Mouse (Mus musculus) liver, embryonic 14.5 days (tissue): ENCODE measurements at regions not wholly inside any gene's neighbourhood (a gene's known extent, or its start where the extent isn't known, plus 50 kb on each side); places are given as distances from the start of the nearest gene placed in this dataset.
A peak's percentile ranks its signal among the peaks of the same experiment; 100 is the strongest.

Source experiments
- ATAC-seq: fragments of 200-750 bp; cut with Nextera tagmentation; 2 replicates; pipeline ENCODE4 v1.8.0; 2017; ENCODE audit warnings: moderate number of reproducible peaks, mild to moderate bottlenecking, moderate library complexity; ENCODE audit not compliant: insufficient read depth
- DNase-seq, 3 experiments: peaks; one replicate each; pipeline ENCODE4 v3.0.0-alpha.2; 2012 to 2013; ENCODE audit warnings: low read depth in 3 of 3, low spot score in 3 of 3
- H3K27ac ChIP-seq: fragments of 300-500 bp; sonication (generic); 2 replicates; pipeline ENCODE4 v1.5.1; 2014; ENCODE audit warnings: moderate library complexity, mild to moderate bottlenecking, control low read depth, inconsistent platforms
- H3K27me3 ChIP-seq: fragments of 300-500 bp; sonication (generic); 2 replicates; pipeline ENCODE4 v1.6.1; 2014; ENCODE audit warnings: mild to moderate bottlenecking, low read length, moderate library complexity; ENCODE audit not compliant: control insufficient read depth, insufficient read depth
- H3K36me3 ChIP-seq: fragments of 300-500 bp; sonication (generic); replicated peaks from 2 replicates; pipeline ENCODE4 v1.6.1; 2014; ENCODE audit warnings: low read depth; ENCODE audit not compliant: control insufficient read depth, insufficient read depth
- H3K4me1 ChIP-seq, 2 experiments: fragments of 200-500 bp in 1 of 2; fragments of 300-500 bp in 1 of 2; sonication (generic) in 1 of 2; replicated peaks; 2 replicates each; pipeline ENCODE4 v1.6.1; 2012 to 2014; ENCODE audit warnings: antibody characterized with exemption in 1 of 2, inconsistent platforms in 1 of 2, low read length in 1 of 2; ENCODE audit not compliant: control insufficient read depth in 2 of 2, insufficient read depth in 2 of 2
- H3K4me2 ChIP-seq: fragments of 300-500 bp; sonication (generic); 2 replicates; pipeline ENCODE4 v1.6.1; 2014; ENCODE audit warnings: low read depth, mild to moderate bottlenecking, control low read depth, moderate library complexity
- H3K4me3 ChIP-seq, 2 experiments: fragments of 200-500 bp in 1 of 2; fragments of 300-500 bp in 1 of 2; sonication (generic) in 1 of 2; 2 replicates each; pipeline ENCODE4 v1.5.1; 2012 to 2014; ENCODE audit warnings: low read depth in 2 of 2, low read length in 2 of 2, mild to moderate bottlenecking in 2 of 2, control low read depth in 1 of 2, inconsistent platforms in 1 of 2, moderate library complexity in 1 of 2; ENCODE audit not compliant: insufficient read depth in 1 of 2
- H3K9ac ChIP-seq: fragments of 300-500 bp; sonication (generic); replicated peaks from 2 replicates; pipeline ENCODE4 v1.6.1; 2014; ENCODE audit warnings: mild to moderate bottlenecking, control low read depth, moderate library complexity
- H3K9me3 ChIP-seq: fragments of 300-500 bp; sonication (generic); 2 replicates; pipeline ENCODE4 v1.6.1; 2016; ENCODE audit warnings: low read length, mixed read lengths; ENCODE audit not compliant: control insufficient read depth
- CTCF ChIP-seq: IDR thresholded peaks from 2 replicates; pipeline ENCODE4 v1.5.1; 2016; ENCODE audit warnings: antibody characterized with exemption, low read depth, control low read depth
- EP300 ChIP-seq: IDR thresholded peaks from 2 replicates; pipeline ENCODE4 v1.6.1; 2016; ENCODE audit warnings: antibody characterized with exemption, low read depth
- WGBS: fragments of 180-500 bp; shearing (Covaris S2); extraction: QIAGEN DNeasy Blood & Tissue Kit; methylation state at CpG from one replicate; pipeline ENCODE4 v1.1.7; 2014; ENCODE audit not compliant: insufficient replicate concordance; 5-methylcytosine and 5-hydroxymethylcytosine counted together

GRCm38 (mm10) chr4:152816139-152816757 lies 338.6 kb upstream of the Kcnab2 start:
- H3K4me3 ChIP-seq, result no peak overlapping the region
- ATAC-seq (no peak), DNase-seq (no peak)
- no peak for TF ChIP-seq EP300
- TF ChIP-seq CTCF, result no peak
- WGBS, result 42% methylated on average over 17 of the region's 17 CpGs
- H3K4me2 ChIP-seq, result no peak overlapping the region
- H3K27me3 ChIP-seq, result no peaks in the 10 kb centered on the region
- H3K27ac ChIP-seq, result no peak overlapping the region
- H3K4me1 ChIP-seq, result no peaks in the 10 kb centered on the region
- no peaks in the 10 kb centered on the region for H3K36me3 ChIP-seq
- no peak overlapping the region for H3K9ac ChIP-seq
- H3K9me3 ChIP-seq, result no peaks in the 10 kb centered on the region; the same call in 1 of the 2 replicates

- no peak for ATAC-seq
- H3K9ac ChIP-seq, result no peak overlapping the region
- no peaks in the 10 kb centered on the region for H3K4me1 ChIP-seq
- H3K4me3 ChIP-seq, result no peak overlapping the region
- no peaks in the 10 kb centered on the region for H3K36me3 ChIP-seq
- H3K4me2 ChIP-seq, result no peak overlapping the region
- DNase-seq, result no peak
- no peaks in the 10 kb centered on the region for H3K27me3 ChIP-seq
- TF ChIP-seq CTCF, result no peak
- no peak for TF ChIP-seq EP300
- H3K9me3 ChIP-seq, result no peaks in the 10 kb centered on the region
- 67% methylated on average over 7 of the region's 7 CpGs for WGBS
- H3K27ac ChIP-seq, result no peak overlapping the region
Observed at GRCm38 (mm10) chr4:152806611-152807010, 328.9 kb upstream of the Kcnab2 start.

- Histone ChIP-seq H3K27me3 (no peaks in the 10 kb centered on the region), H3K27ac (no peak overlapping the region), H3K4me3 (no peak overlapping the region), H3K9ac (no peak overlapping the region), H3K36me3 (no peaks in the 10 kb centered on the region), H3K9me3 (no peaks in the 10 kb centered on the region; the same call in 1 of the 2 replicates), H3K4me2 (no peak overlapping the region), H3K4me1 (no peaks in the 10 kb centered on the region)
- no peak for ATAC-seq
- 10% methylated on average over 10 of the region's 10 CpGs for WGBS
- DNase-seq, result peak; percentile 1 to 16 (median 12)
- TF ChIP-seq CTCF (no peak), EP300 (no peak)
Observed at GRCm38 (mm10) chr4:152799392-152799791, 321.7 kb upstream of the Kcnab2 start.

- Histone ChIP-seq H3K4me2 (no peak overlapping the region), H3K4me1 (no peaks in the 10 kb centered on the region), H3K9ac (no peak overlapping the region), H3K27me3 (no peaks in the 10 kb centered on the region), H3K36me3 (no peaks in the 10 kb centered on the region), H3K9me3 (no peaks in the 10 kb centered on the region; the same call in 1 of the 2 replicates), H3K27ac (no peak overlapping the region), H3K4me3 (no peak overlapping the region)
- whole genome bisulfite sequencing, result 60% methylated on average over 7 of the region's 7 CpGs
- DNase-seq, result no peak
- ATAC-seq, result no peak
- TF ChIP-seq EP300 (no peak), CTCF (no peak)
Observed at GRCm38 (mm10) chr4:152788431-152788830, 310.8 kb upstream of the Kcnab2 start.

- ATAC-seq, result no peak
- WGBS, result 63% methylated on average over 2 of the region's 2 CpGs
- no peaks in the 10 kb centered on the region for H3K27me3 ChIP-seq
Observed at GRCm38 (mm10) chr4:152784972-152785371, 307.3 kb upstream of the Kcnab2 start.

More at GRCm38 (mm10) chr4:152784972-152785371, 307.3 kb upstream of the Kcnab2 start:
- H3K36me3 ChIP-seq, result no peaks in the 10 kb centered on the region
- H3K9ac ChIP-seq, result no peak overlapping the region
- no peak overlapping the region for H3K27ac ChIP-seq
- H3K9me3 ChIP-seq, result no peaks in the 10 kb centered on the region; the same call in 1 of the 2 replicates
- no peaks in the 10 kb centered on the region for H3K4me1 ChIP-seq
- H3K4me2 ChIP-seq, result no peak overlapping the region
- H3K4me3 ChIP-seq, result no peak overlapping the region
- TF ChIP-seq CTCF (no peak), EP300 (no peak)
- DNase-seq, result no peak
